Mouse (Mus musculus) heart, embryonic 12.5 days (tissue): ENCODE results near the gene Hpdl. TPM values are rescaled to one million over a fixed set of nuclear protein-coding genes. Genes with fewer than 3 reads are reported as not detected.
A peak's percentile ranks its signal among the peaks of the same experiment; 100 is the strongest.

ENCODE experiments used
- ATAC-seq: fragments of 200-750 bp; cut with Nextera tagmentation; 2 replicates; pipeline ENCODE4 v1.8.0; 2017; ENCODE audit warnings: moderate TSS enrichment, moderate library complexity; ENCODE audit not compliant: insufficient number of reproducible peaks, low FRiP score
- H3K27ac ChIP-seq: fragments of 300-500 bp; sonication (generic); 2 replicates; pipeline ENCODE4 v1.5.1; 2016; ENCODE audit warnings: mild to moderate bottlenecking, moderate library complexity; ENCODE audit not compliant: poor library complexity, severe bottlenecking
- H3K27me3 ChIP-seq: fragments of 300-500 bp; sonication (generic); replicated peaks from 2 replicates; pipeline ENCODE4 v1.6.1; 2016; ENCODE audit warnings: mild to moderate bottlenecking, moderate library complexity
- H3K36me3 ChIP-seq: fragments of 300-500 bp; sonication (generic); 2 replicates; pipeline ENCODE4 v1.6.1; 2016; ENCODE audit warnings: mild to moderate bottlenecking, moderate library complexity
- H3K4me1 ChIP-seq: fragments of 300-500 bp; sonication (generic); replicated peaks from 2 replicates; pipeline ENCODE4 v1.6.1; 2016; ENCODE audit warnings: mild to moderate bottlenecking
- H3K4me2 ChIP-seq: fragments of 300-500 bp; sonication (generic); 2 replicates; pipeline ENCODE4 v1.6.1; 2016; ENCODE audit warnings: mild to moderate bottlenecking, moderate library complexity
- H3K4me3 ChIP-seq: fragments of 300-500 bp; sonication (generic); 2 replicates; pipeline ENCODE4 v1.5.1; 2016; ENCODE audit warnings: mild to moderate bottlenecking
- H3K9ac ChIP-seq: fragments of 300-500 bp; sonication (generic); 2 replicates; pipeline ENCODE4 v1.6.1; 2016; ENCODE audit warnings: mild to moderate bottlenecking, moderate library complexity
- H3K9me3 ChIP-seq: fragments of 300-500 bp; sonication (generic); replicated peaks from 2 replicates; pipeline ENCODE4 v1.6.1; 2016; ENCODE audit warnings: mild to moderate bottlenecking, moderate library complexity
- WGBS: fragments of 180-500 bp; shearing (Covaris S2); methylation state at CpG from one replicate; pipeline ENCODE4 v1.1.7; 2016; 5-methylcytosine and 5-hydroxymethylcytosine counted together
- polyA plus RNA-seq: library from polyadenylated mRNA; unstranded; fragments of >200 nt; fragmentation: Nextera tagmentation; extraction: Ambion mirVana; gene quantifications from 2 replicates; pipeline ENCODE4 v1.2.1, GENCODE M21; 2016

Gene Hpdl
- polyA plus RNA-seq, 1 experiment from 2014 or later: 0.66 TPM

GRCm38 (mm10) chr4:116829364-116830069 lies 8.0 kb upstream of the Hpdl start:
- 62% methylated on average over 6 of the region's 6 CpGs for WGBS
- Histone ChIP-seq H3K4me2 (no peak overlapping the region), H3K4me1 (peaks cover 4% of the 10 kb centered on the region), H3K9ac (no peak overlapping the region), H3K4me3 (no peak overlapping the region), H3K27me3 (no peaks in the 10 kb centered on the region), H3K27ac (no peak overlapping the region), H3K9me3 (no peaks in the 10 kb centered on the region), H3K36me3 (no peaks in the 10 kb centered on the region)
- ATAC-seq: no peak

- H3K4me2 ChIP-seq: no peak overlapping the region
- H3K9ac ChIP-seq: no peak overlapping the region
- H3K27me3 ChIP-seq: no peaks in the 10 kb centered on the region
- H3K4me1 ChIP-seq: peaks cover 10% of the 10 kb centered on the region
- no peak overlapping the region for H3K27ac ChIP-seq
- H3K36me3 ChIP-seq: no peaks in the 10 kb centered on the region
- no peak for ATAC-seq
- no peak overlapping the region for H3K4me3 ChIP-seq
- no peaks in the 10 kb centered on the region for H3K9me3 ChIP-seq
- 3% methylated on average over 4 of the region's 4 CpGs for WGBS
These were observed 6.3 kb upstream of the Hpdl start for GRCm38 (mm10) chr4:116827819-116828218.

GRCm38 (mm10) chr4:116824541-116825004 lies 3.1 kb upstream of the Hpdl start:
- Histone ChIP-seq H3K27ac (peak overlapping the region; percentile 69), H3K4me2 (peak overlapping the region; percentile 75), H3K27me3 (peaks cover 13% of the 10 kb centered on the region), H3K4me1 (peaks cover 17% of the 10 kb centered on the region), H3K4me3 (peak overlapping the region; percentile 56), H3K9ac (peak overlapping the region; percentile 72), H3K9me3 (no peaks in the 10 kb centered on the region), H3K36me3 (no peaks in the 10 kb centered on the region)
- WGBS: 3% methylated on average over 29 of the region's 29 CpGs
- peak; percentile 50 for ATAC-seq

GRCm38 (mm10) chr4:116820902-116821693 lies 409 bp downstream of the Hpdl start:
- H3K4me3 ChIP-seq: peak overlapping the region; percentile 56
- H3K27ac ChIP-seq: no peak overlapping the region
- H3K27me3 ChIP-seq: peaks cover 21% of the 10 kb centered on the region
- H3K36me3 ChIP-seq: peaks cover 19% of the 10 kb centered on the region
- under 1% methylated on average over 51 of the region's 51 CpGs for WGBS
- H3K9ac ChIP-seq: peak overlapping the region; percentile 68
- H3K4me1 ChIP-seq: peaks cover 17% of the 10 kb centered on the region
- H3K4me2 ChIP-seq: peak overlapping the region; percentile 95
- peak; percentile 74 for ATAC-seq
- no peaks in the 10 kb centered on the region for H3K9me3 ChIP-seq

GRCm38 (mm10) chr4:116819968-116820901 lies 1.3 kb downstream of the Hpdl start:
- ATAC-seq: no peak
- Histone ChIP-seq H3K4me2 (peak overlapping the region; percentile 95), H3K4me1 (peaks cover 15% of the 10 kb centered on the region), H3K9me3 (no peaks in the 10 kb centered on the region), H3K27ac (no peak overlapping the region), H3K27me3 (peaks cover 21% of the 10 kb centered on the region), H3K9ac (peak overlapping the region; percentile 68), H3K4me3 (peak overlapping the region; percentile 56), H3K36me3 (peaks cover 25% of the 10 kb centered on the region)
- WGBS: 23% methylated on average over 32 of the region's 32 CpGs

- no peak overlapping the region for H3K4me3 ChIP-seq
- no peak for ATAC-seq
- no peak overlapping the region for H3K9ac ChIP-seq
- no peaks in the 10 kb centered on the region for H3K9me3 ChIP-seq
- peaks cover 8% of the 10 kb centered on the region for H3K4me1 ChIP-seq
- H3K36me3 ChIP-seq: peaks cover 25% of the 10 kb centered on the region
- 88% methylated on average over 6 of the region's 6 CpGs for WGBS
- H3K27ac ChIP-seq: no peak overlapping the region
- no peak overlapping the region for H3K4me2 ChIP-seq
- H3K27me3 ChIP-seq: peaks cover 21% of the 10 kb centered on the region
These were observed 4.0 kb downstream of the Hpdl start for GRCm38 (mm10) chr4:116817486-116817885.

- no peaks in the 10 kb centered on the region for H3K9me3 ChIP-seq
- H3K9ac ChIP-seq: no peak overlapping the region; the same call in 1 of the 2 replicates
- 0 out of 2 replicates have a peak overlapping the region, but pooled peaks have one; percentile 8 for H3K27ac ChIP-seq
- no peak overlapping the region for H3K4me3 ChIP-seq
- WGBS: 75% methylated on average over 5 of the region's 5 CpGs
- H3K4me1 ChIP-seq: no peaks in the 10 kb centered on the region
- H3K36me3 ChIP-seq: peaks cover 25% of the 10 kb centered on the region
- peaks cover 15% of the 10 kb centered on the region for H3K27me3 ChIP-seq
- H3K4me2 ChIP-seq: no peak overlapping the region
- ATAC-seq: no peak
These were observed 6.2 kb downstream of the Hpdl start for GRCm38 (mm10) chr4:116815276-116815675.

GRCm38 (mm10) chr4:116811012-116811411 lies 10.5 kb downstream of the Hpdl start:
- WGBS: 59% methylated on average over 3 of the region's 3 CpGs
- H3K27ac ChIP-seq: no peak overlapping the region
- ATAC-seq: no peak
- no peak overlapping the region for H3K4me3 ChIP-seq
- peaks cover 6% of the 10 kb centered on the region for H3K36me3 ChIP-seq
- H3K27me3 ChIP-seq: no peaks in the 10 kb centered on the region
- H3K4me1 ChIP-seq: peaks cover 9% of the 10 kb centered on the region
- no peaks in the 10 kb centered on the region for H3K9me3 ChIP-seq
- H3K9ac ChIP-seq: no peak overlapping the region
- no peak overlapping the region for H3K4me2 ChIP-seq

- Histone ChIP-seq H3K9me3 (no peaks in the 10 kb centered on the region), H3K4me1 (peaks cover 9% of the 10 kb centered on the region), H3K36me3 (peaks cover 36% of the 10 kb centered on the region), H3K27ac (peak within 1 kb of the TSS; percentile 83), H3K27me3 (no peaks in the 10 kb centered on the region), H3K4me2 (peak within 1 kb of the TSS; percentile 72), H3K4me3 (peak within 1 kb of the TSS; percentile 75), H3K9ac (peak within 1 kb of the TSS; percentile 78)
- WGBS: under 1% methylated on average over 58 of the region's 58 CpGs
- ATAC-seq: peak; percentile 97
These were observed 14.0 kb downstream of the Hpdl start, which contains the start of the genes Toe1 and Mutyh for GRCm38 (mm10) chr4:116807197-116808129. TSS of gene Toe1 (minus strand) at chr4:116807640. TSS of gene Mutyh (plus strand) at chr4:116807723.

GRCm38 (mm10) chr4:116799901-116800300 lies 21.6 kb downstream of the Hpdl start:
- Histone ChIP-seq H3K36me3 (peaks cover 34% of the 10 kb centered on the region), H3K27me3 (no peaks in the 10 kb centered on the region), H3K4me2 (no peak overlapping the region), H3K9ac (no peak overlapping the region), H3K9me3 (no peaks in the 10 kb centered on the region), H3K4me1 (peaks cover 10% of the 10 kb centered on the region), H3K4me3 (no peak overlapping the region), H3K27ac (no peak overlapping the region)
- WGBS: 36% methylated on average over 5 of the region's 5 CpGs
- no peak for ATAC-seq
